Mouse (Mus musculus): ENCODE results near the gene Asic2. TPM values are rescaled to one million over a fixed set of nuclear protein-coding genes. Genes with fewer than 3 reads are reported as not detected.
"Not testable (repeated sequence)": the region's sequence is repeated elsewhere in the genome, so short reads cannot be mapped to it uniquely, and the experiment has no call there.

The Asic2 gene
- polyA plus RNA-seq, 1 experiment from 2014 or later, result 7.7 TPM

DNA sequence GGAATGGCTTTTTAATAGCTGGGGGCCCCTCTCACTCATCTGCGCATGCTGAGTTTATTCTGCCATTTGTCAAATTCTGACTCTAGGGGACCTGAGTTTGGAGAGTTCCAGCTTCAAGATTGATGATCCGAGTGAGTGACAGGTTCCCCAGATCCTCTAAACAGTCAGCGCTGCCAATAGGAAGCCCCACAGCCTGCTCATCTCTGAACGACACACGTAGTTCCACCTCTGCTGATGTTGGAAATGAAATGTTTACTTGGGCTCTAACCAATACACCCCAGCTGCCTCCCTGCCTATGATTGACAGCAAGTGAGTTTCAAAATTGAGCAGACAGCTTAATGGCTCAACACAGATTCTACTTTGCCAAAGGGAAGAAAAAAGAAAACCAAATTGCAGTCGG, 685.1 kb downstream of the Asic2 start:
- Histone ChIP-seq H3K9ac (no peak overlapping the region), H3K4me2 (no peak overlapping the region), H3K27ac (no peak overlapping the region), H3K27me3 (peaks cover 11% of the 10 kb centered on the region), H3K9me3 (no peaks in the 10 kb centered on the region), H3K4me3 (no peak overlapping the region), H3K4me1 (replicated peaks) (peaks cover 17% of the 10 kb centered on the region), H3K36me3 (no peaks in the 10 kb centered on the region)
- WGBS, result 47% methylated on average over 6 of the region's 6 CpGs
- no peak for ATAC-seq (ENCODE audit: low FRiP score)

- peaks cover 11% of the 10 kb centered on the region; the same call in 1 of the 2 replicates for H3K27me3 ChIP-seq
- no peak overlapping the region for H3K9ac ChIP-seq
These were observed 688.2 kb downstream of the Asic2 start for GRCm38 (mm10) chr11:81280070-81280469.

DNA sequence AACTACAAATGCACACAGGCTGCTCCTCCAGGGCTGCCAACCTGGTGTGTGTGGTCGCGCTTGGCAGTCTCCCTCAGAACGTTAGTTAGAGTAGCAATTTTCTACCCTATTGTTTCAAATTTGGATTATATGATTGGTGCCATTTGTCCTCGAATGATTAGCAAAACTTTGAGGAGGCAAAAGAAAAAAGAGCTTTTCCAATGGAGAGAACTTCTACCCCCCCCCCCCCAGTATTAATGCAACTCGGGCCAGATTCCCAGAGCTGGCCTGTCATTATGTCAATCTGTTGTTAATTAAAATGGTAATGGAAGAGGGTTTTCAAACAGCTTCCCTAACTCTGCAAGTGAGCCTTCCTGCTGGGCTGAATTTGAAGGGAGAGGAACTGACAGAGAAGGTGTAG, 690.9 kb downstream of the Asic2 start:
- WGBS, result 48% methylated on average over 5 of the region's 5 CpGs
- ATAC-seq (ENCODE audit: low FRiP score), result no peak
- no peak overlapping the region for H3K4me2 ChIP-seq
- no peaks in the 10 kb centered on the region for H3K36me3 ChIP-seq
- no peaks in the 10 kb centered on the region for H3K9me3 ChIP-seq
- H3K4me1 ChIP-seq (replicated peaks), result peaks cover 11% of the 10 kb centered on the region
- no peak overlapping the region for H3K4me3 ChIP-seq
- H3K9ac ChIP-seq, result no peak overlapping the region
- H3K27ac ChIP-seq, result no peak overlapping the region
- H3K27me3 ChIP-seq, result peaks cover 11% of the 10 kb centered on the region; the same call in 1 of the 2 replicates

More at GRCm38 (mm10) chr11:81280070-81280469, 688.2 kb downstream of the Asic2 start:
- H3K4me3 ChIP-seq, result no peak overlapping the region
- no peak overlapping the region for H3K4me2 ChIP-seq
- 4% methylated on average over 2 of the region's 2 CpGs for WGBS
- no peak for ATAC-seq (ENCODE audit: low FRiP score)
- no peaks in the 10 kb centered on the region for H3K36me3 ChIP-seq
- no peaks in the 10 kb centered on the region for H3K9me3 ChIP-seq
- H3K27ac ChIP-seq, result no peak overlapping the region
- H3K4me1 ChIP-seq (replicated peaks), result peaks cover 17% of the 10 kb centered on the region

- Histone ChIP-seq H3K4me1 (replicated peaks) (peaks cover 14% of the 10 kb centered on the region), H3K4me3 (no peak overlapping the region), H3K36me3 (no peaks in the 10 kb centered on the region), H3K9me3 (no peaks in the 10 kb centered on the region), H3K27ac (no peak overlapping the region), H3K4me2 (no peak overlapping the region), H3K9ac (no peak overlapping the region), H3K27me3 (no peaks in the 10 kb centered on the region)
- WGBS, result 94% methylated on average over 16 of the region's 16 CpGs
- ATAC-seq (ENCODE audit: low FRiP score), result no peak
These were observed 695.4 kb downstream of the Asic2 start for GRCm38 (mm10) chr11:81272677-81273418.

- Histone ChIP-seq H3K4me1 (replicated peaks) (peaks cover 14% of the 10 kb centered on the region), H3K27ac (no peak overlapping the region), H3K9me3 (peaks cover 7% of the 10 kb centered on the region; the same call in 1 of the 2 replicates), H3K4me3 (no peak overlapping the region), H3K36me3 (no peaks in the 10 kb centered on the region), H3K4me2 (no peak overlapping the region), H3K27me3 (no peaks in the 10 kb centered on the region), H3K9ac (no peak overlapping the region)
- ATAC-seq (ENCODE audit: low FRiP score), result no peak
- 84% methylated on average over 1 of the region's 1 CpGs for WGBS
These were observed 696.8 kb downstream of the Asic2 start for GRCm38 (mm10) chr11:81271422-81271821.

GRCm38 (mm10) chr11:81270518-81270917, 697.7 kb downstream of the Asic2 start:
- Histone ChIP-seq H3K4me2 (no peak overlapping the region), H3K9me3 (peaks cover 7% of the 10 kb centered on the region; the same call in 1 of the 2 replicates), H3K27ac (no peak overlapping the region), H3K4me3 (no peak overlapping the region), H3K9ac (no peak overlapping the region), H3K4me1 (replicated peaks) (peaks cover 14% of the 10 kb centered on the region), H3K27me3 (no peaks in the 10 kb centered on the region), H3K36me3 (no peaks in the 10 kb centered on the region)
- WGBS, result 42% methylated on average over 7 of the region's 7 CpGs
- no peak for ATAC-seq (ENCODE audit: low FRiP score)

- Histone ChIP-seq H3K27ac (no peak overlapping the region), H3K9me3 (peaks cover 12% of the 10 kb centered on the region; the same call in 1 of the 2 replicates), H3K27me3 (no peaks in the 10 kb centered on the region), H3K4me1 (replicated peaks) (no peaks in the 10 kb centered on the region), H3K9ac (no peak overlapping the region), H3K4me2 (no peak overlapping the region), H3K4me3 (no peak overlapping the region), H3K36me3 (no peaks in the 10 kb centered on the region)
- no peak for ATAC-seq (ENCODE audit: low FRiP score)
- WGBS, result 75% methylated on average over 2 of the region's 2 CpGs
These were observed 704.5 kb downstream of the Asic2 start for GRCm38 (mm10) chr11:81263757-81264156.

DNA sequence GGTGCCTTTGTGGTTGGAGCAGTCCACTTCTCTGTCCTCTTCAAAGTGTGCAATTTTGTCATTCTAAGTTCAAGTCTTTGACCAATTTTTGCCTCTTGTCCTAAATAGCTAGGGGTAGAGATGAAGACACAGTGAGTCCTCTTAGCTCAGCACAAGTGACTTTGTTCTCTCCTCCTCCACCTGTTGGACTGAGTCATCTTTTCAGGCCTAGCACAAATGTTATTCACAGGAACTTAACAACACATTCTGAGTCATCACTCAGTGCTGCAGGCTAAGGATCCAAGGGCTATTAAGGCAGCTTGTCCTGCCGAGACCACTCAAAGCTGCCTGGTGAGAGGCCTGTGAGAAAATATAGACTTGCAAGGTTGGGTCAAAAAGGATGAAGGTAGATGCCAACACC, 705.1 kb downstream of the Asic2 start:
- Histone ChIP-seq H3K9me3 (peaks cover 12% of the 10 kb centered on the region; the same call in 1 of the 2 replicates), H3K4me3 (no peak overlapping the region), H3K27me3 (no peaks in the 10 kb centered on the region), H3K4me1 (replicated peaks) (no peaks in the 10 kb centered on the region), H3K27ac (no peak overlapping the region), H3K9ac (no peak overlapping the region), H3K36me3 (no peaks in the 10 kb centered on the region), H3K4me2 (no peak overlapping the region)
- ATAC-seq (ENCODE audit: low FRiP score), result no peak
- WGBS, result 85% methylated on average over 1 of the region's 1 CpGs

DNA sequence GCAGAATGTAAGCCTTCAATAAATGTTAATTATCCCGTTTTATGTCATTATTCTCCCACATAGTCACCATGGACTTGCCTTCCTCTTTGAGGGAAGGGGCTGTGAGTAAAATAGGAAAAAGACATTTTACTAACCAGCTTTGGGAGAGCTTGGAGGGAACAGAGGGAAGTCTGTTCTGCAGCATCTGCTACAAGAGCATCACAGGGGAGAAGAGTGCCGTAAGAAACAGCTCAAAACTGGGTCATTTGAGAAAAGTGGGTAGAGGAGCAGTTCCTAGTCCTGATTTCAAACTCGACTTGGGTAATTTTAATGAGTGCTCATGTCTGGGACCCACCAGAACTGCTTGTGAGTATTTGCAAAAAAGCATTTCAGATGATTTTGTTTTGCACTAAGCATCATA, 707.0 kb downstream of the Asic2 start:
- Histone ChIP-seq H3K27ac (no peak overlapping the region), H3K4me1 (replicated peaks) (no peaks in the 10 kb centered on the region), H3K27me3 (no peaks in the 10 kb centered on the region), H3K4me3 (no peak overlapping the region), H3K9ac (no peak overlapping the region), H3K36me3 (no peaks in the 10 kb centered on the region), H3K4me2 (no peak overlapping the region), H3K9me3 (peaks cover 6% of the 10 kb centered on the region; the same call in 1 of the 2 replicates)
- ATAC-seq (ENCODE audit: low FRiP score), result no peak
- WGBS, result 84% methylated on average over 3 of the region's 3 CpGs

- not testable (repeated sequence) for H3K4me1 ChIP-seq (replicated peaks); H3K27ac ChIP-seq; H3K4me2 ChIP-seq; ATAC-seq (ENCODE audit: low FRiP score); H3K4me3 ChIP-seq; H3K9ac ChIP-seq; H3K9me3 ChIP-seq; H3K27me3 ChIP-seq; H3K36me3 ChIP-seq
- WGBS, result 98% methylated on average over 18 of the region's 18 CpGs
These were observed 727.1 kb downstream of the Asic2 start for GRCm38 (mm10) chr11:81241183-81241582.

DNA sequence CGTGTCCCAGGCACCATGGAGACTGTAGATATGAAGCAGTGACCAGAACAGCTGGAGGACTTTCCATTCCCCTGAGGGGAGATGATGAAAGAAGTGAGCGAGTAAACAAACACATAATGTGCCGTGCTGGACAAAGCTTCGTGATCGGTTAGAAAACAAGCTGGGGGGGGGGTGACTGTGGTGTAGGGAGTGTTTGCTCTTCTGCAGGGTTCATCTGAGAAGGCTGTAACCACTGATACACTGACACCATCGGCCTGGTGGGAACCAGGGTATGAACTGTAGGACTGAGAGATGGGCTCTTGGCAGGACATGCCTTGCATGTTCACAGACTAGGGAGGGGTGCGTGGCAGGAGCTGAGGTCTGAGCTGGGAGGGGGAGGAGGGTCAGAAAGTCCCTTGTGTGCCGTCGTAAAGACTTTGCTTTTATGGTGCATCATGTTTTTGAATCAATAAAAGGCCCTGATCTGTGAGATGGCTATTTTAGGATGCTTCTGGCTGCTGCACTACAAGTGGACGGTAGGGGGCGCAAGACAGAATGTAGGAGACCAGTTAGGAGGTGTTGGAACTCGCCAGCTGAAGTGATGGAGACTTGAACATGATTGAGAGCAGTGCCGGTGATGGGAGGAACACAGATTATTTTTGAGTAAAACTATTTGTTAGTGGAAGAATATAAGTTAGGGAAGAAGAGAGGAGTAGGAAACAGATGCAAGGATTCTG, 728.1 kb downstream of the Asic2 start:
- no peak overlapping the region for H3K4me2 ChIP-seq
- H3K27me3 ChIP-seq, result no peaks in the 10 kb centered on the region
- no peak overlapping the region for H3K27ac ChIP-seq
- H3K9me3 ChIP-seq, result no peaks in the 10 kb centered on the region
- ATAC-seq (ENCODE audit: low FRiP score), result no peak
- no peak overlapping the region for H3K9ac ChIP-seq
- no peak overlapping the region for H3K4me3 ChIP-seq
- H3K4me1 ChIP-seq (replicated peaks), result no peaks in the 10 kb centered on the region; the same call in 1 of the 2 replicates
- 60% methylated on average over 13 of the region's 13 CpGs for WGBS
- no peaks in the 10 kb centered on the region for H3K36me3 ChIP-seq

- H3K36me3 ChIP-seq, result no peaks in the 10 kb centered on the region
- 71% methylated on average over 2 of the region's 2 CpGs for WGBS
- no peak for ATAC-seq (ENCODE audit: low FRiP score)
- H3K4me2 ChIP-seq, result no peak overlapping the region
- no peaks in the 10 kb centered on the region; the same call in 1 of the 2 replicates for H3K4me1 ChIP-seq (replicated peaks)
- H3K27me3 ChIP-seq, result no peaks in the 10 kb centered on the region
- no peak overlapping the region for H3K4me3 ChIP-seq
- no peaks in the 10 kb centered on the region for H3K9me3 ChIP-seq
- no peak overlapping the region for H3K9ac ChIP-seq
- H3K27ac ChIP-seq, result no peak overlapping the region
These were observed 729.2 kb downstream of the Asic2 start for GRCm38 (mm10) chr11:81239091-81239490.
